Mouse (Mus musculus): ENCODE data around the gene Osbpl11.
"Not testable (repeated sequence)": the region's sequence is repeated elsewhere in the genome, so short reads cannot be mapped to it uniquely, and the experiment has no call there.

Gene Osbpl11

GRCm38 (mm10) chr16:33184901-33185260, at the start of gene Osbpl11:
Gene Osbpl11, plus strand, starts transcription at chr16:33185071.
- peak; percentile 97 to 98 for DNase-seq (ENCODE audit: low spot score in 2 of 2)

- no peak for DNase-seq (ENCODE audit: low spot score in 2 of 2)
Measured at GRCm38 (mm10) chr16:33135167-33135566, 49.7 kb upstream of the Osbpl11 start.

GRCm38 (mm10) chr16:33139061-33139460, 45.8 kb upstream of the Osbpl11 start:
- not testable (repeated sequence) for DNase-seq (ENCODE audit: low spot score in 2 of 2)

- no peak for DNase-seq (ENCODE audit: low spot score in 2 of 2)
Measured at GRCm38 (mm10) chr16:33141758-33142280, 43.1 kb upstream of the Osbpl11 start.

GRCm38 (mm10) chr16:33143452-33143851, 41.4 kb upstream of the Osbpl11 start:
- DNase-seq (ENCODE audit: low spot score in 2 of 2), result no peak

- no peak for DNase-seq (ENCODE audit: low spot score in 2 of 2)
Measured at GRCm38 (mm10) chr16:33146185-33146584, 38.7 kb upstream of the Osbpl11 start.

- DNase-seq (ENCODE audit: low spot score in 2 of 2), result no peak
Measured at GRCm38 (mm10) chr16:33148135-33148534, 36.7 kb upstream of the Osbpl11 start.

GRCm38 (mm10) chr16:33150875-33151274, 34.0 kb upstream of the Osbpl11 start:
- not testable (repeated sequence) for DNase-seq (ENCODE audit: low spot score in 2 of 2)

- DNase-seq (ENCODE audit: low spot score in 2 of 2), result peak; percentile 56 to 57
Measured at GRCm38 (mm10) chr16:33151558-33151957, 33.3 kb upstream of the Osbpl11 start.

GRCm38 (mm10) chr16:33154992-33155391, 29.9 kb upstream of the Osbpl11 start:
- no peak for DNase-seq (ENCODE audit: low spot score in 2 of 2)

GRCm38 (mm10) chr16:33158006-33158405, 26.9 kb upstream of the Osbpl11 start:
- DNase-seq (ENCODE audit: low spot score in 2 of 2), result no peak

GRCm38 (mm10) chr16:33158590-33159071, 26.2 kb upstream of the Osbpl11 start:
- no peak for DNase-seq (ENCODE audit: low spot score in 2 of 2)

GRCm38 (mm10) chr16:33159363-33159762, 25.5 kb upstream of the Osbpl11 start:
- no peak for DNase-seq (ENCODE audit: low spot score in 2 of 2)

- DNase-seq (ENCODE audit: low spot score in 2 of 2), result no peak
Measured at GRCm38 (mm10) chr16:33163330-33164090, 21.4 kb upstream of the Osbpl11 start.

- DNase-seq (ENCODE audit: low spot score in 2 of 2), result not testable (repeated sequence)
Measured at GRCm38 (mm10) chr16:33166284-33166683, 18.6 kb upstream of the Osbpl11 start.

- DNase-seq (ENCODE audit: low spot score in 2 of 2), result no peak
Measured at GRCm38 (mm10) chr16:33167537-33167936, 17.3 kb upstream of the Osbpl11 start.

GRCm38 (mm10) chr16:33169471-33170034, 15.3 kb upstream of the Osbpl11 start:
- no peak for DNase-seq (ENCODE audit: low spot score in 2 of 2)

- DNase-seq (ENCODE audit: low spot score in 2 of 2), result no peak
Measured at GRCm38 (mm10) chr16:33170716-33171587, 13.9 kb upstream of the Osbpl11 start.

- no peak for DNase-seq (ENCODE audit: low spot score in 2 of 2)
Measured at GRCm38 (mm10) chr16:33171800-33172199, 13.1 kb upstream of the Osbpl11 start.

- no peak for DNase-seq (ENCODE audit: low spot score in 2 of 2)
Measured at GRCm38 (mm10) chr16:33173151-33173550, 11.7 kb upstream of the Osbpl11 start.

- no peak for DNase-seq (ENCODE audit: low spot score in 2 of 2)
Measured at GRCm38 (mm10) chr16:33174695-33175094, 10.2 kb upstream of the Osbpl11 start.

GRCm38 (mm10) chr16:33176831-33177230, 8.0 kb upstream of the Osbpl11 start:
- not testable (repeated sequence) for DNase-seq (ENCODE audit: low spot score in 2 of 2)
